Mouse (Mus musculus) heart, embryonic 10.5 days (tissue): ENCODE results near the gene Fam118a. TPM values are rescaled to one million over a fixed set of nuclear protein-coding genes. Genes with fewer than 3 reads are reported as not detected.
"Not testable (repeated sequence)": the region's sequence is repeated elsewhere in the genome, so short reads cannot be mapped to it uniquely, and the experiment has no call there.

Experiments used
- DNase-seq: peaks from one replicate; pipeline ENCODE4 v3.0.0-alpha.2; 2017; ENCODE audit warnings: low spot score
- H3K27ac ChIP-seq: fragments of 300-500 bp; sonication (generic); 2 replicates; pipeline ENCODE4 v1.5.1; 2016; ENCODE audit warnings: mild to moderate bottlenecking
- H3K27me3 ChIP-seq: fragments of 300-500 bp; sonication (generic); 2 replicates; pipeline ENCODE4 v1.6.1; 2016; ENCODE audit warnings: mild to moderate bottlenecking; ENCODE audit not compliant: poor library complexity, insufficient read depth, severe bottlenecking
- H3K36me3 ChIP-seq: fragments of 300-500 bp; sonication (generic); 2 replicates; pipeline ENCODE4 v1.6.1; 2016; ENCODE audit warnings: mild to moderate bottlenecking, moderate library complexity
- H3K4me1 ChIP-seq: fragments of 300-500 bp; sonication (generic); 2 replicates; pipeline ENCODE4 v1.6.1; 2016; ENCODE audit warnings: mild to moderate bottlenecking
- H3K4me3 ChIP-seq: fragments of 300-500 bp; sonication (generic); 2 replicates; pipeline ENCODE4 v1.5.1; 2016; ENCODE audit warnings: mild to moderate bottlenecking, moderate library complexity
- H3K9me3 ChIP-seq: fragments of 300-500 bp; sonication (generic); 2 replicates; pipeline ENCODE4 v1.6.1; 2016; ENCODE audit warnings: mild to moderate bottlenecking, moderate library complexity
- WGBS: fragments of 180-500 bp; shearing (Covaris S2); methylation state at CpG from one replicate; pipeline ENCODE4 v1.1.7; 2016; 5-methylcytosine and 5-hydroxymethylcytosine counted together
- polyA plus RNA-seq: library from polyadenylated mRNA; unstranded; fragments of >200 nt; fragmentation: Nextera tagmentation; extraction: Ambion mirVana; gene quantifications from 2 replicates; pipeline ENCODE4 v1.2.1, GENCODE M21; 2016

The Fam118a gene
- polyA plus RNA-seq, 1 experiment from 2014 or later = 22.6 TPM

GRCm38 (mm10) chr15:85027740-85028139 lies 1.0 kb upstream of the Fam118a start:
- H3K9me3 ChIP-seq = no peaks in the 10 kb centered on the region
- no peak overlapping the region for H3K27ac ChIP-seq
- no peaks in the 10 kb centered on the region for H3K36me3 ChIP-seq
- WGBS = 67% methylated on average over 4 of the region's 4 CpGs
- H3K4me3 ChIP-seq = no peak overlapping the region
- DNase-seq = no peak
- H3K4me1 ChIP-seq = no peaks in the 10 kb centered on the region
- H3K27me3 ChIP-seq = 0 out of 2 replicates have a peak, but pooled peaks cover 5% of the 10 kb centered on the region

GRCm38 (mm10) chr15:85030643-85031042 lies 1.9 kb downstream of the Fam118a start:
- DNase-seq, H3K27ac ChIP-seq, H3K36me3 ChIP-seq, H3K9me3 ChIP-seq, H3K4me1 ChIP-seq, H3K4me3 ChIP-seq: not testable (repeated sequence)
- WGBS = 34% methylated on average over 1 of the region's 1 CpGs
- peaks cover 16% of the 10 kb centered on the region for H3K27me3 ChIP-seq

- no peak for DNase-seq
These were observed 3.1 kb downstream of the Fam118a start for GRCm38 (mm10) chr15:85031866-85032265.

GRCm38 (mm10) chr15:85033916-85034315 lies 5.2 kb downstream of the Fam118a start:
- H3K36me3 ChIP-seq, H3K9me3 ChIP-seq, H3K27ac ChIP-seq, DNase-seq, H3K4me3 ChIP-seq: not testable (repeated sequence)
- WGBS = 40% methylated on average over 7 of the region's 7 CpGs
- Histone ChIP-seq H3K27me3 (peaks cover 22% of the 10 kb centered on the region), H3K4me1 (peaks cover 20% of the 10 kb centered on the region)

More at GRCm38 (mm10) chr15:85031866-85032265, 3.1 kb downstream of the Fam118a start:
- Histone ChIP-seq H3K4me1 (0 out of 2 replicates have a peak, but pooled peaks cover 4% of the 10 kb centered on the region), H3K27me3 (peaks cover 22% of the 10 kb centered on the region), H3K4me3 (no peak overlapping the region), H3K27ac (no peak overlapping the region), H3K36me3 (no peaks in the 10 kb centered on the region), H3K9me3 (no peaks in the 10 kb centered on the region)
- 89% methylated on average over 3 of the region's 3 CpGs for WGBS

GRCm38 (mm10) chr15:85036566-85037342 lies 8.0 kb downstream of the Fam118a start:
- Histone ChIP-seq H3K27me3 (peaks cover 22% of the 10 kb centered on the region), H3K27ac (peak overlapping the region; percentile 90), H3K36me3 (no peaks in the 10 kb centered on the region), H3K9me3 (no peaks in the 10 kb centered on the region), H3K4me1 (peaks cover 27% of the 10 kb centered on the region), H3K4me3 (peak overlapping the region; percentile 78)
- under 1% methylated on average over 75 of the region's 75 CpGs for WGBS
- DNase-seq = peak; percentile 97

GRCm38 (mm10) chr15:85037343-85037690 lies 8.6 kb downstream of the Fam118a start:
- Histone ChIP-seq H3K36me3 (no peaks in the 10 kb centered on the region), H3K9me3 (no peaks in the 10 kb centered on the region)

GRCm38 (mm10) chr15:85041546-85042225 lies 12.9 kb downstream of the Fam118a start:
- WGBS = 77% methylated on average over 10 of the region's 10 CpGs
- Histone ChIP-seq H3K4me1 (peaks cover 46% of the 10 kb centered on the region), H3K9me3 (no peaks in the 10 kb centered on the region), H3K36me3 (peaks cover 19% of the 10 kb centered on the region), H3K4me3 (no peak overlapping the region), H3K27me3 (no peaks in the 10 kb centered on the region), H3K27ac (peak overlapping the region; percentile 69)
- no peak for DNase-seq

More at GRCm38 (mm10) chr15:85037343-85037690, 8.6 kb downstream of the Fam118a start:
- 8% methylated on average over 8 of the region's 8 CpGs for WGBS
- DNase-seq = no peak
- peaks cover 22% of the 10 kb centered on the region for H3K27me3 ChIP-seq
- H3K4me3 ChIP-seq = peak overlapping the region; percentile 78
- H3K27ac ChIP-seq = peak overlapping the region; percentile 90
- H3K4me1 ChIP-seq = peaks cover 32% of the 10 kb centered on the region

GRCm38 (mm10) chr15:85042361-85042954 lies 13.7 kb downstream of the Fam118a start:
- Histone ChIP-seq H3K4me1 (peaks cover 43% of the 10 kb centered on the region), H3K27me3 (no peaks in the 10 kb centered on the region), H3K9me3 (no peaks in the 10 kb centered on the region), H3K4me3 (no peak overlapping the region), H3K36me3 (peaks cover 26% of the 10 kb centered on the region), H3K27ac (peak overlapping the region; percentile 69)
- WGBS = 13% methylated on average over 4 of the region's 4 CpGs
- DNase-seq = peak; percentile 83

- Histone ChIP-seq H3K4me3 (no peak overlapping the region), H3K9me3 (no peaks in the 10 kb centered on the region), H3K36me3 (peaks cover 33% of the 10 kb centered on the region), H3K27ac (peak overlapping the region; percentile 69; the same call in 1 of the 2 replicates), H3K4me1 (peaks cover 37% of the 10 kb centered on the region), H3K27me3 (no peaks in the 10 kb centered on the region)
- DNase-seq = no peak
- 58% methylated on average over 5 of the region's 5 CpGs for WGBS
These were observed 14.4 kb downstream of the Fam118a start for GRCm38 (mm10) chr15:85043116-85043515.

- 67% methylated on average over 5 of the region's 5 CpGs for WGBS
- Histone ChIP-seq H3K27ac (0 out of 2 replicates have a peak overlapping the region, but pooled peaks have one; percentile 69), H3K4me3 (no peak overlapping the region), H3K9me3 (no peaks in the 10 kb centered on the region), H3K27me3 (no peaks in the 10 kb centered on the region), H3K4me1 (peaks cover 30% of the 10 kb centered on the region), H3K36me3 (peaks cover 39% of the 10 kb centered on the region)
- DNase-seq = no peak
These were observed 15.0 kb downstream of the Fam118a start for GRCm38 (mm10) chr15:85043761-85044160.

- Histone ChIP-seq H3K36me3 (peaks cover 62% of the 10 kb centered on the region), H3K27ac (no peak overlapping the region)
- 91% methylated on average over 14 of the region's 14 CpGs for WGBS
These were observed 17.6 kb downstream of the Fam118a start for GRCm38 (mm10) chr15:85046230-85046950.

GRCm38 (mm10) chr15:85047865-85048264 lies 19.1 kb downstream of the Fam118a start:
- no peak for DNase-seq
- Histone ChIP-seq H3K36me3 (peaks cover 72% of the 10 kb centered on the region), H3K27ac (no peak overlapping the region), H3K4me3 (no peak overlapping the region), H3K9me3 (no peaks in the 10 kb centered on the region), H3K27me3 (no peaks in the 10 kb centered on the region), H3K4me1 (peaks cover 11% of the 10 kb centered on the region)
- WGBS = 84% methylated on average over 4 of the region's 4 CpGs

More at GRCm38 (mm10) chr15:85046230-85046950, 17.6 kb downstream of the Fam118a start:
- H3K27me3 ChIP-seq = no peaks in the 10 kb centered on the region
- no peaks in the 10 kb centered on the region for H3K9me3 ChIP-seq
- DNase-seq = no peak
- no peak overlapping the region for H3K4me3 ChIP-seq
- peaks cover 26% of the 10 kb centered on the region for H3K4me1 ChIP-seq
